Mouse (Mus musculus) cerebellum, postnatal 4 days (tissue): Measurements from ENCODE around the gene Ankrd13b.
A peak's percentile ranks its signal among the peaks of the same experiment; 100 is the strongest.

Experiments
- DNase-seq, 2 experiments: peaks; one replicate each; pipeline ENCODE4 v3.0.0; 2022; ENCODE audit warnings: low spot score in 2 of 2, mixed read lengths in 1 of 2

The Ankrd13b gene

DNA sequence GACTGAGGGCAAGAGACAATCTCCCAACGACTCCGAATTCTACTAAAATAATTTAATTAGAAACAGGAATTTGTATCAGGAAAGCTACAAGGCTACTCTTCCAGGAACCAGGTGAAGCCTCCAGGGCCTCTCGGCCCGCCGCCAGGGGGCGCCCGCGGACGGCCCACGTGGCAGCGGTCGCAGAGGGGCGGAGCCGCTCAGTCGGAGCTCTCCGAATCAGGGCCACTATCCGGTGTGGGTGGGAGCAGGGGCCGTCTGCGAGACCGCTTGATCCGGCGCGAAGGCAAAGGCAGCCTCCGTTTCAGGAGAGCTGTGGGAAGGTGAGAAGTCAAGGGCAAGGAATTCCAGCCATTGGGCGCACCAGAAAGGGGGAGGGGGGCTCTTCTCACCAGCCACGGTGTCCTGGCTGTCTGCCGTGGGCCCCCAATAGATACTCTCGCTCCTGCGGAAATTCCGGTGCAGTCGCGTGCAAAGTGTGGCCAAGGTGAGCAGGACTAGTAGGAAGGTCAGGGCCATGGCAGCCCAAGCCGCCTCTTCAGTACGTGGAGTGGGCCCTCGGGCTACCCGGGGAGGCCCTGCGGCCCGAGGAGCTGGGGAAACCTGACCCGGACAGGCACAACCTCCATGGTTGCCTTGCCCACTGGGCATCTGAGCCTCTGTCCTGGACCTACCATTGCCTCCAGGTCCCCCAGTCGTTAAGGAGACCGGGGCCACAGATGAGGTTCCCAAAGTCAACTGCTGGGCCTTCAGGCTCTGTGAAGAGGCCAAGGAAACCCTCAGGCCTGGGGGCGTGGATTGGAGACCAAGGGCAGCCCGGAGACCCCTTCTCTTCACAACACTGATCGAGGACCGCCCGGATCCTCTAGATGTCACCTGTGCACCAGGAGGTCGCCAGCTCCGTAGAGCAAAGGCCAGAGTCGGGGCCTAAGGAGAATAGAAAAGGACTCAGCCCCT, 18.9 kb upstream of the Ankrd13b start:
- peak in 1 of 2 experiments; percentile 83 for DNase-seq

GRCm38 (mm10) chr11:77507426-77507825, 17.9 kb upstream of the Ankrd13b start:
- no peak for DNase-seq

DNA sequence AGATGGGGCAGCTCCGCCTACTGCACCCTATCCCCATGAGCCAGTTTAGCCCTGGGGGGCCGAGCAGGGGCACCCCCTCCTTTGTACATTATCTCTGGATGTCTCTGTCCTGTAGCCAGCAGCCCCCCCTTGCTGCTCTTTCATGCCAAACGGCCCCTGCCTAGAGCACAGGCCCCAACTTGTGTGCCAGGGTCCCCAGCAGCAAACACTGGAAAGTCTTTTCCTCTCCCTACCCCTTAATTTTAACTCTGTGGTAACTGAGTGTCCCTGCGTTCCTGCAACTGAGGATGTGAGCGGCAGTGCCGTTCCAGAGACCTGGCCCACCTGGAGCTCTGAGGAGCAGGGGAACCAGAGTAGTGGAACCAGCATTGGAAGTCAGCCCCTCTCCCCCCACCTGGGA, 17.5 kb upstream of the Ankrd13b start:
- no peak for DNase-seq

DNA sequence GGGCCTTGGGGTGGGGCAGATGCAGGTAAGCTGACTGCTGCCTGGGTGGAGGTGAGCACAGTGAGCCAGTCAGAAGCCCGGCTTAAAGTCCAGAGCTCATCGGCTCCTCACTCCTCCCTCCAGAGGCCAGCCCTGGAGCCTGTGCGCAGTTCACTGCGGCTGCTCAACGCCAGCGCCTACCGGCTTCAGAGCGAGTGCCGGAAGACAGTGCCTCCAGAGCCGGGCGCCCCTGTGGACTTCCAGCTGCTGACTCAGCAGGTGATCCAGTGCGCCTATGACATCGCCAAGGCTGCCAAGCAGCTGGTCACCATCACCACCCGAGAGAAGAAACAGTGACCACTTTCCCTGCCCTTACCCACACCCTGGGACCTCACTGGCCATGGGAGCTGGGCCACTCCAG, 16.8 kb upstream of the Ankrd13b start:
- no peak for DNase-seq

GRCm38 (mm10) chr11:77505291-77505980, 16.0 kb upstream of the Ankrd13b start:
- no peak for DNase-seq

GRCm38 (mm10) chr11:77504377-77504776, 14.9 kb upstream of the Ankrd13b start:
- no peak for DNase-seq

- DNase-seq, result no peak
Measured at GRCm38 (mm10) chr11:77503511-77503910, 14.0 kb upstream of the Ankrd13b start.

DNA sequence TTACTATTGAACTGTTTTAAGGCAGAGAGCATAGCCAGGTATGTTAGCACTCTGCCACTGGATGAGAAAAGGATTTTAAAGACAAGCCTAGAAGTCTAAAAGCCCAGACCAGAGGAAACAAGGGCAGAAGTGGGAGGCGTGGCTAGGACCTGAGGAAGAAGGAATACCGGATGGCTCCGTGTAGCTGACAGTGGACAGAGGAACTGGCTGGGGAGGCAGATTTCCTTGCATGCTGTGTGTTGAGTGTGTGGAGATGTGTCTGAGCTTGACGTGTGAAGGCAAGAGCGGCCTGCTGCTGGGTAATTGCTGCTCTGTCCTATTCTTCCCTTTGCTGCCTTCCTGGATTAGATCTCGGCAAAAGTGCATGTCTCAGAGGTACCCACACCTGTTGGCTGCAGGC, 13.0 kb upstream of the Ankrd13b start:
- no peak for DNase-seq

DNA sequence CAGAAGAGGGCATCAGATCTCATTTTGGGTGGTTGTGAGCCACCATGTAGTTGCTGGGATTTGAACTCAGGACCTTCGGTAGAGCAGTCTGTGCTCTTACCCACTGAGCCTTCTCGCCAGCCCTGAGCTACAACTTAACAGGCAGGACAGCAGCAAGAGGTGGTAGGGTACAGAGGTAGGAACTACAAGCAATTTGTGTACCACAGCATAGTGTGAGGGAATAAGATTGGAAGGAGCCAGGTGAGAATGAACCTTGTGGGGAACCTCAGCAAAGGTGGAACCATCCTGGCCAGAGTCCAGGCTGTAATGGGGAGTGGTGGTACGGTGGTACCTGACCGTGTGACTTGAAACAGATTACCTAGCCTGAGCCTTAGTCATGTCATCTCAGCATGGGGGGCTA, 12.5 kb upstream of the Ankrd13b start:
- no peak for DNase-seq

- DNase-seq, result peak in 1 of 2 experiments; percentile 82
Measured at GRCm38 (mm10) chr11:77501392-77501791, 11.9 kb upstream of the Ankrd13b start.

DNA sequence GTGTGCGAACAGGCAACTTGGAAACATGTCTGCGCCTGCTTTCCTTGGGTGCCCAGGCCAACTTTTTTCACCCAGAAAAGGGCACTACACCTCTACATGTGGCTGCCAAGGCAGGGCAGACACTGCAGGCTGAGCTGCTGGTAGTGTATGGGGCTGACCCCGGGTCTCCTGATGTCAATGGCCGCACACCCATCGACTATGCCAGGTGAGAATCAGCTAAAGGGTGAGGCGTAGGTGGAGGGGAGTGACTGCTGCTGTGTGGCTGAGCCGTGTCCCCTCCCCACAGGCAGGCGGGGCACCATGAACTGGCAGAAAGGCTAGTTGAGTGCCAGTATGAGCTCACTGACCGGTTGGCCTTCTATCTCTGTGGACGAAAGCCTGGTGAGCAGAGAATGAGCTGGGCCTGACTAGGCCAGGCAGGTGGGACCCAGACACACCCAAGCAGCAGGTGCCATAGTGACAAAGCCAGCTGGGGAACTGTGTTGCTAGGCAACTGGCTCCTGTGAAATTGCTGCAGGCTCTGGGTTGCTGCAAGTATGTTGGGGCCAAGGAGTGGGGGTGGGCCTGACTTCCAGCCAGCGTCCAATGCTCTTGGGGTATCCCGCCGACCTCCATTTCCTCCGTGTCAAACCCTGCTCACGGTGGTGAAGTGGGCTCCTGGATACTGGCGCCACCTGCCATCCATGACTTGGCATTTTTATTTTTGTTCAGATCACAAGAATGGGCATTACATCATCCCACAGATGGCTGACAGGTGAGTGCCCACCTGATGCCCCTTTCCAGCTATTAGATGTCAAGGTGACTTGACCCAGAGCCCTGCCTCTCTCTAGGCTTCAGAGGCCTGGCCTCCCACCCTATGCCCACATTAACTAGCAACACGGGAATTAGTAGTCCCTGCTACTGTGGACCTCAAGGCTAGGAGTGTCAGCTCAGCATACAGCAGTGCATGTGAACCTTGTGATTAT, 11.2 kb upstream of the Ankrd13b start:
- DNase-seq, result no peak

- no peak for DNase-seq
Measured at GRCm38 (mm10) chr11:77499354-77499753, 9.9 kb upstream of the Ankrd13b start.

DNA sequence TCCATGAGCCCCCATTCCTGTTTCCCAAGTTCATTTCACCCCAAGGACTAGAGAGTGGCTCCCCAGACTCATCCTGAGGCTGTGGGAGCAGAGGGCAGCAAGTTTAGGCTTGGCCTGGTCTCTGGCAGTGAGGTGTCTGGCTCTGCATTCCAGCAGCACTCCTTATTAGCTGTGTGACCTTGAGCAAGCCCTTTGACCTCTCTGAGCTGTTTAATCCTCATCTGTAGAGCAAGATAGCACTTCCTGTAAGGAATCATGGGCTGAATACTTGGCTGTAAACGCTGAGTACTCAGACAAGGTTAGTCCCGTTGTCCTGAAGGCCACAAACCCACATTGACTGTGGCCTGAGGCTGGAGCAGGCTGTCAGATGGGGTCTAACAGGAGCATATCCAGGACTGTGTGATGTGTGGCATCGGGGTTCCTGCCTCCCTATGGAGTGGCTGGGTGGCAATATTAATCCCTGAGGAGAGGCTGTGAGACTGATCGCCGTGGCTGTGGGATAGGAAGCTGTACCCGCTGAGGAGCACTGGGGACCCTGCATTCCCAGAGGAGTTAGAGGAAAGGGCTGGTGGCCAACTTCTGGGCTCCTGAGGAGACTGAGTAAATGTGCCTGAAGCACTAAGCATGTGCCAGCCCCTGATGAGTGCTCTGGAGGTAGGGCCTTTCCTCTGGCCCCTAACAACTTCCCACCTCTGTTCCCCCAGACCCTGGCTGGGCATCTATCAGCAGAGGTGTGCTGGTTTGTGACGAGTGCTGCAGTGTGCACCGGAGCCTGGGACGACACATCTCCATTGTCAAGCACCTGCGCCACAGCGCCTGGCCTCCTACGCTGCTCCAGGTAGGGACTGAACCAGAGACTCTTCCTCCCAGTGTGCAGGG, 9.0 kb upstream of the Ankrd13b start:
- DNase-seq, result no peak

DNA sequence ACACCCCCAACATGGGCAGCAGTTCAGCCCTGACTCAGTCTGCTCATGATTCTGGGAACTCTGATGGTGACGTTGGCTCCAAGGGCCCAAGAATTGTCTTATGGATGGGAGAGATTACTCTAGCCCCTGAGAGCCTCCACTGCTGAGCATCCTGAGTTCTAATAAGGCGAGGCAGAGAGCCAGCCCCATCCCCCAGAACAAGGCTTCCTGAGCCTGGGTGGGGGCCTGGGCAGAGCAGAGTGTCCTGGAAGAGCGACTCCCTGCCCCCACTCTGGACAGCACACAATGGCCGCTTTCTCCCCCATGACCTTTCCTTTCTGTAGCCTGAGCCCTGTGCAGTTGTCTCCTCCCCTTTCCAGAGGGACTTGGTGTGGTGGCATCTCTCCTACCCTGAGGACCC, 8.4 kb upstream of the Ankrd13b start:
- no peak for DNase-seq

- no peak for DNase-seq
Measured at GRCm38 (mm10) chr11:77497341-77497756, 7.9 kb upstream of the Ankrd13b start.

GRCm38 (mm10) chr11:77495507-77495906, 6.0 kb upstream of the Ankrd13b start:
- no peak for DNase-seq

DNA sequence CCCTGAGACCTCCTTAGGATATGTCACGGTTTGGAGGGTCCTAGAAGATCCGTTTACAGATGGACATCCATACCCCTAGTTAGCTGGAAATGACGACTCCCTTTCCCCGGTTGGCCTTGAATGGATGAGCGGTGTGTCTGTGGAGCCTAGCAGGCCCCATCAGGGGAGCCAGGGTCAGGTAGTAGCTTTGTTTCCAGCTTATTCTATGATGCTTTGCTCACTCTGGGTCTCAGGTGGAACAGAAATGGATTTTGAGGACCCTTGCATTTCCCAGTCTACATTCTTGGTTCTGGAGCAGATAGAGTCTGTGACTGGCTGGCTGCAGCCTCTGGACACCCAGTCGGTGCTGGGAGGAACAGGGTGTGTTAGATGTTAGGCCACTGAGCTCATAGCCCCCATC, 5.3 kb upstream of the Ankrd13b start:
- DNase-seq, result no peak

- no peak for DNase-seq
Measured at GRCm38 (mm10) chr11:77494344-77494676, 4.8 kb upstream of the Ankrd13b start.

DNA sequence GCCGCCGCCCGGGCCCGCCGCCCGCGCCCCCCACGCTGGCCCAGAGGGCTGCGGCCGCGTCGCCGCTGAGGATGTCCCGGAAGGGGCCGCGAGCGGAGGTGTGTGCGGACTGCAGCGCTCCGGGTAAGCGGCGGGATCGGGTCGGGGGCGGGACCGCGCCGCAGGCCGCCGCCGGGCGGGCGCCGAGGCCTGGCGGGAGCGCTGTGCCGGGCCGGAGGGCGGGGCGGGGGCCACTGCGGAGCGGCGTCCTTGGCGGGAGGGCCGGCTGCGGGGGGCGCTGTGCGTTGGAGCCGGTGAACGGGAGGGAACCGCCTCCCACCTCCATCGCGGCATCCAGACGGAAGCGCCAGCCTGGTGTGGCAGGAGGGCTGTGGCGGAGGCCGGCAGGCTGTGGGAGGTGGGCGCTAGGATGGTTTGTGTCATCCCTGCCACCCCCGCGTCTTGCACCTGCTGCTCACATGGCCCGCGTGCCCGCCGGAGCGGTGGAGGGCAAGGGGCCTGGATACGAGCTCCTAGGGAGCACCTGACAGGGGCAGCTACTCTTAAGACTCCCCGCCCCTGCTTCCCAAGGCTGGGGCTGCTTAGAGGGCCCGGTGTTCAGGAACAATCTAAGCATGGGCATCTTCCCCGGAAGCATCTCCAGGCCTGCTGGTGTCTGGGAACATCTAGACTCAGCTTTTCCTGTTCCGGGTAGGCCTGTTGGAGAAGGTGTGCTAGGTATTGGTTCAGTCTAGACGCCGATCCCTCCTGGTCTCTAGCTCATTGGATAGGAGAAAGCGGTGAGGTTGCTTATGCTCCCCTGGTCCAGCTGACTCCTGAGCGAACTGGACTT, 4.2 kb upstream of the Ankrd13b start, which contains the start of gene Git1:
Gene Git1 (plus strand): TSS at position 51 of the 832 bp plus-strand sequence.
- DNase-seq, result no peak

- DNase-seq, result peak; percentile 83 to 89
Measured at GRCm38 (mm10) chr11:77492911-77493332, 3.4 kb upstream of the Ankrd13b start.
